In genomic region chr3:32991713-32992575, GRCm38 (mm10) we compare ENCODE assay signal across 28 mouse cellular contexts.
DNase-seq lines count a peak whose midpoint lies in the region; ATAC-seq and TF ChIP-seq lines count a peak whose summit lies in the region.
"Had no signal": no experiment of that assay in that cellular context is flagged by ENCODE, and none has a peak within 500 bp of the region (broad histone marks: within the 10 kb centered on the region; RNA-seq: fewer than 3 reads in every experiment).

No protein-coding gene starts in this region.

- H3K27me3 ChIP-seq in hindbrain, embryonic 16.5 days (replicated peaks; ENCODE audit: control insufficient read depth, insufficient read depth, low read length): no peaks in the 10 kb centered on the region
- H3K27me3 ChIP-seq in hindbrain, embryonic 13.5 days: no peaks in the 10 kb centered on the region
- H3K27me3 ChIP-seq in forebrain, embryonic 14.5 days (replicated peaks; ENCODE audit: control insufficient read depth, insufficient read depth, low read length): no peaks in the 10 kb centered on the region
- H3K27me3 ChIP-seq in midbrain, postnatal 0 days (ENCODE audit: insufficient read depth, low read length): no peaks in the 10 kb centered on the region
- H3K27me3 ChIP-seq in embryonic facial prominence, embryonic 10.5 days (replicated peaks; ENCODE audit: low read depth, poor library complexity, severe bottlenecking): no peaks in the 10 kb centered on the region
- H3K27me3 ChIP-seq: liver, embryonic 12.5 days; megakaryocyte, embryonic 14.5 days had no signal

- no peak overlapping the region for H3K9ac ChIP-seq in hindbrain, embryonic 16.5 days (ENCODE audit: low read depth, low read length)
- no peak overlapping the region for H3K9ac ChIP-seq in hindbrain, embryonic 13.5 days
- no peak overlapping the region for H3K9ac ChIP-seq in forebrain, embryonic 14.5 days (ENCODE audit: low read length)
- H3K9ac ChIP-seq in midbrain, postnatal 0 days (replicated peaks; ENCODE audit: low read length, poor library complexity, severe bottlenecking): no peak overlapping the region
- H3K9ac ChIP-seq: liver, embryonic 12.5 days; liver, postnatal 0 days had no signal

- H3K9me3 ChIP-seq in hindbrain, embryonic 16.5 days (ENCODE audit: control insufficient read depth, low read length): no peaks in the 10 kb centered on the region
- no peaks in the 10 kb centered on the region for H3K9me3 ChIP-seq in hindbrain, embryonic 13.5 days
- no peaks in the 10 kb centered on the region for H3K9me3 ChIP-seq in forebrain, embryonic 14.5 days (replicated peaks; ENCODE audit: control insufficient read depth, low read length)
- H3K9me3 ChIP-seq in midbrain, postnatal 0 days (ENCODE audit: low read length): no peaks in the 10 kb centered on the region
- no peaks in the 10 kb centered on the region for H3K9me3 ChIP-seq in embryonic facial prominence, embryonic 10.5 days
- H3K9me3 ChIP-seq: liver, embryonic 12.5 days had no signal

- no peak overlapping the region for H3K27ac ChIP-seq in hindbrain, embryonic 16.5 days (ENCODE audit: low read depth, low read length)
- H3K27ac ChIP-seq in hindbrain, embryonic 13.5 days: no peak overlapping the region
- 0 out of 2 replicates have a peak overlapping the region, but pooled peaks have one; percentile 27 for H3K27ac ChIP-seq in forebrain, embryonic 14.5 days (ENCODE audit: low read depth, low read length)
- H3K27ac ChIP-seq in midbrain, postnatal 0 days (ENCODE audit: low read depth, low read length): no peak overlapping the region
- H3K27ac ChIP-seq in embryonic facial prominence, embryonic 10.5 days (replicated peaks): no peak overlapping the region
- H3K27ac ChIP-seq: gastrocnemius, adult 2 months; kidney, postnatal 0 days; liver, embryonic 12.5 days had no signal

- no peak for TF ChIP-seq POLR2A in brain, embryonic 14.5 days (IDR thresholded peaks at IDR 0.05; ENCODE audit: borderline replicate concordance, extremely low read depth, insufficient read depth, insufficient read length, poor library complexity, severe bottlenecking)

- no peak for TF ChIP-seq CTCF in brain, embryonic 14.5 days (IDR thresholded peaks at IDR 0.05; ENCODE audit: borderline replicate concordance, extremely low read depth, insufficient read depth, insufficient read length)
- no peak for TF ChIP-seq CTCF in midbrain, postnatal 0 days (IDR thresholded peaks at IDR 0.05)

- no peaks in the 10 kb centered on the region for H3K36me3 ChIP-seq in hindbrain, embryonic 16.5 days (ENCODE audit: control insufficient read depth, insufficient read depth, low read length)
- H3K36me3 ChIP-seq in hindbrain, embryonic 13.5 days: no peaks in the 10 kb centered on the region
- H3K36me3 ChIP-seq in forebrain, embryonic 14.5 days (ENCODE audit: control insufficient read depth, insufficient read depth, low read length): no peaks in the 10 kb centered on the region
- H3K36me3 ChIP-seq in midbrain, postnatal 0 days (ENCODE audit: insufficient read depth, low read length): no peaks in the 10 kb centered on the region
- no peaks in the 10 kb centered on the region for H3K36me3 ChIP-seq in embryonic facial prominence, embryonic 10.5 days (replicated peaks)
- H3K36me3 ChIP-seq: liver, embryonic 12.5 days had no signal

- H3K4me1 ChIP-seq in hindbrain, embryonic 16.5 days (ENCODE audit: control insufficient read depth, insufficient read depth, low read depth, low read length): no peaks in the 10 kb centered on the region
- no peaks in the 10 kb centered on the region for H3K4me1 ChIP-seq in hindbrain, embryonic 13.5 days (replicated peaks)
- H3K4me1 ChIP-seq in forebrain, embryonic 14.5 days (ENCODE audit: control insufficient read depth, insufficient read depth, low read length): no peaks in the 10 kb centered on the region
- no peaks in the 10 kb centered on the region for H3K4me1 ChIP-seq in midbrain, postnatal 0 days (ENCODE audit: insufficient read depth, low read length)
- H3K4me1 ChIP-seq in embryonic facial prominence, embryonic 10.5 days: no peaks in the 10 kb centered on the region; the same call in 1 of the 2 replicates
- H3K4me1 ChIP-seq: liver, embryonic 12.5 days; megakaryocyte, embryonic 14.5 days had no signal

- no peak overlapping the region for H3K4me3 ChIP-seq in hindbrain, embryonic 16.5 days (ENCODE audit: low read length)
- H3K4me3 ChIP-seq in hindbrain, embryonic 13.5 days: no peak overlapping the region
- H3K4me3 ChIP-seq in forebrain, embryonic 14.5 days (ENCODE audit: low read depth, low read length): no peak overlapping the region
- no peak overlapping the region for H3K4me3 ChIP-seq in midbrain, postnatal 0 days (ENCODE audit: low read depth, low read length)
- no peak overlapping the region for H3K4me3 ChIP-seq in embryonic facial prominence, embryonic 10.5 days
- H3K4me3 ChIP-seq: gastrocnemius, adult 2 months; liver, embryonic 12.5 days; megakaryocyte, embryonic 14.5 days had no signal

- no peak overlapping the region for H3K4me2 ChIP-seq in hindbrain, embryonic 16.5 days (ENCODE audit: low read length)
- no peak overlapping the region for H3K4me2 ChIP-seq in hindbrain, embryonic 13.5 days
- H3K4me2 ChIP-seq in forebrain, embryonic 14.5 days (ENCODE audit: low read length): no peak overlapping the region
- H3K4me2 ChIP-seq in midbrain, postnatal 0 days (ENCODE audit: low read depth, low read length, poor library complexity, severe bottlenecking): no peak overlapping the region
- H3K4me2 ChIP-seq: heart, embryonic 11.5 days; liver, embryonic 12.5 days had no signal

- peak; percentile 48; the same call in 1 of the 2 replicates for ATAC-seq in hindbrain, embryonic 16.5 days
- no peak for ATAC-seq in hindbrain, embryonic 13.5 days (ENCODE audit: low FRiP score)
- peak; percentile 68; the same call in 1 of the 2 replicates for ATAC-seq in forebrain, embryonic 14.5 days
- ATAC-seq in midbrain, postnatal 0 days (ENCODE audit: low FRiP score): peak; percentile 61; the same call in 1 of the 2 replicates
- ATAC-seq: CD4-positive, CD25-positive, alpha-beta regulatory T cell, adult 4 months; intestine, embryonic 16.5 days; liver, embryonic 12.5 days; liver, postnatal 0 days; lung, postnatal 0 days had no signal

- peak; percentile 68 for DNase-seq in brain, embryonic 14.5 days (ENCODE audit: low read depth)
- DNase-seq in forebrain, embryonic 14.5 days (ENCODE audit: low spot score): peak; percentile 36
- DNase-seq in midbrain, postnatal 0 days (ENCODE audit: low spot score): no peak
- DNase-seq in embryonic facial prominence, embryonic 10.5 days (ENCODE audit: low spot score): no peak
- no peak for DNase-seq in embryo, embryonic 10.5 days (ENCODE audit: low spot score)
- DNase-seq: adrenal gland, postnatal 14 days; cerebellum, adult 18-20 months; cerebellum, postnatal 10 days; gastrocnemius, adult 2 months; gastrocnemius, postnatal 36 days; heart, adult 18-20 months; heart, postnatal 36 days; kidney, adult 8-10 months; kidney, postnatal 4 days; liver, postnatal 0 days; lung, postnatal 4 days; right cerebral cortex, postnatal 4 days; thymus, adult 2 months; thymus, postnatal 4 days had no signal

- WGBS in hindbrain, embryonic 16.5 days: 68% methylated on average over 12 of the region's 12 CpGs
- WGBS in hindbrain, embryonic 13.5 days: 71% methylated on average over 12 of the region's 12 CpGs
- 38% methylated on average over 12 of the region's 12 CpGs for WGBS in forebrain, embryonic 14.5 days
- 52% methylated on average over 12 of the region's 12 CpGs for WGBS in midbrain, postnatal 0 days
- 78% methylated on average over 12 of the region's 12 CpGs for WGBS in embryonic facial prominence, embryonic 10.5 days

Comparison
In these comparisons a context has a peak if more than half of its experiments do, and no peak if none do; other contexts are left out.
1. DNase-seq: peak in brain, embryonic 14.5 days (single experiment) and forebrain, embryonic 14.5 days (single experiment); none in midbrain, postnatal 0 days (single experiment), embryonic facial prominence, embryonic 10.5 days (single experiment) and embryo, embryonic 10.5 days (single experiment).